Mouse (Mus musculus) brown adipose tissue, adult 24 weeks (tissue): ENCODE data around the gene Tor4a. TPM values are rescaled to one million over a fixed set of nuclear protein-coding genes. Genes with fewer than 3 reads are reported as not detected.

Experiments used
- H3K27ac ChIP-seq: fragments of 200-500 bp; replicated peaks from 2 replicates; pipeline ENCODE4 v1.5.1; 2012; ENCODE audit warnings: low read depth, mild to moderate bottlenecking, low read length
- H3K4me1 ChIP-seq: fragments of 200-500 bp; 2 replicates; pipeline ENCODE4 v1.6.1; 2012; ENCODE audit warnings: low read length, mixed read lengths; ENCODE audit not compliant: control insufficient read depth, insufficient read depth, insufficient read length
- H3K4me3 ChIP-seq: fragments of 200-500 bp; 2 replicates; pipeline ENCODE4 v1.5.1; 2012; ENCODE audit warnings: low read depth, mild to moderate bottlenecking, low read length, moderate library complexity; ENCODE audit not compliant: insufficient read depth
- polyA plus RNA-seq: library from polyadenylated mRNA; stranded (reverse); fragments of >200 nt; gene quantifications from 2 replicates; pipeline ENCODE4 v1.2.4, GENCODE M21; 2012; ENCODE audit not compliant: missing spikeins, insufficient read depth, insufficient read length

Gene Tor4a
- polyA plus RNA-seq, 1 experiment = 6.0 TPM

DNA sequence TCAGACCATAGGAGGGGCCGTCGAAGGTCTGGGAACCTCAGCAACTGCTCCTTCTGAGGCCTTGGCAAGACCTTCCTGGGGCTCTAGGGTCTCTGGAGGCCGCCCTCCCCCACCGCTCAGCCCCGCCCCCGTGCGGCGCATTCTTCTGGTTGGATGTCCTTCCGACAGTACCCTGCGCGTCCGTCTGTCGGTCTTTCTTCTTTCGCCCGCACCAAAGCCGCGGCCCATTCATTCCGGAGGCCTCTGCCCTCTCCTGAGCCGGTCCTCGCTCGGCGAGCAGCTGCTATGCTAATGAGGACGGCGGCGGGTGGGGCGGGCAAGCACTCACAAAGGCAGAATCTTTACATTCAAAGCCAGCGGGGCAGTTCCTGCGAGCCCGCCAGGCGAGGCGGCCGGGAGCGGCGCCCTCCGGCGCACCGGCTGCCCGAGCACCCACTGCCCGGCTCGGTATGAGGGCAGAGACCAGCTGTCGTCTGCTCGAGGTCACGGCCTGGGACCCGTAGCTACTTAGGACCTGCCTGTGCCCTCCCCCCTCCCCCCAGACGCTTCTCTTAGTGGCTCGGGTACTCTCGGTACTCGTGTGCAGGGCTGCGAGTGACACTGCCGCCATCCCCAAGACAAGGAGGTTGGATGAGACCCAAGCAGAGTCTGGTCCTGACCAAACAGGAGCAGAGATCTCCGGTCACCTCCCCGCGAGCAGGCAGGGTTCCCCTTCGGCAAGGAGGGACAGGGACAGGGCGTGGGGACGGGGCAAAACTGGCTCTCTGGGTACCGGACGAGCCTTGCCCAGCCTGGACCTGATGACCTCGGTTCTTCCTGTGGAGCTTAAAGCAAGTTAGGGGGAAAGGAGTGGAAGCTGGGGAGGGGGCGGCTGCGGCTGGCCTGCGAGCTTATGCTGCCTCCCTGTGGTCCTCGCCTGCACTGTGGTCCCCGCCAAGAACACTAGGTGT lies 10.8 kb downstream of the Tor4a start:
- H3K4me3 ChIP-seq = peak overlapping the region; percentile 55
- peaks cover 11% of the 10 kb centered on the region for H3K4me1 ChIP-seq
- peak overlapping the region; percentile 64 for H3K27ac ChIP-seq

DNA sequence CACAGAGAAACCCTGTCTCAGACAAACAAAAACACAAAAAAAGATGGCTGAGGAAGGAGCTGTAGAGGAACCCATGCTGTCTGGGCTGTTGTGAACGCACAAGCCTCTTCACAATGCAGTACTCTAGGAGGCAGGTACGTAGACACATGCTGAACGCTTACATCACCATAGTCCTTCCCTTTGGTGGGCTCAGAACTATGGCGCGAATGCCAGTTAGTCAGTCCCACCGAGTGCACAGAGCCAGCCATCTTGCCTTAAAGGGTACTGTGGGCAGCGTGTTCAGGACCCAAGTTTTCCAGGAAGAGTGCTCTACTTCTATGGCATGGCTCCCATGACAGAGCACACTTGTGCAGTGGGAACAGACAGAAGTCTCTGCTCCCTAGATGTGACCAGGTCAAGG lies 12.2 kb downstream of the Tor4a start:
- Histone ChIP-seq H3K4me3 (no peak overlapping the region), H3K27ac (peak overlapping the region; percentile 64; the same call in 1 of the 2 replicates), H3K4me1 (peaks cover 11% of the 10 kb centered on the region)

DNA sequence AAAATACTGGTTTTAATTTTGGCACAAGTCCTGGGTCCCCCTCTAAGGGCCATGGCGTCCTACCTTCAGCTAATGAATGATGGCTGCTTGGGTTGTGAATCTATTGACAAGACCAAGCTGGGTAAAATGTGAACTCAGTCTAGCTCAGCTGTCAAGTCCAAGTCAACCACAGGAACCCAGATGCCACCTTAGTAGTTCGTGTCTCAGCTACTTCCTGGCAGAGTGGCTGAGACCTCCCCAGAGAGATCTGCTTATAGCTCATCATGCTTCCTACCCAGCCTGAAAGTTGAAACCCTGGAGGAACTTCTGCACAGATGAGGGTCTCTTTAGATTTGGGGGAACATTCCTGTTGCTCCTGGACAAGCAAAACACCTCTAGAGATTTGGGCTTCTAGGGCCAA lies 13.3 kb downstream of the Tor4a start:
- peak overlapping the region; percentile 40 for H3K4me3 ChIP-seq
- peaks cover 16% of the 10 kb centered on the region for H3K4me1 ChIP-seq
- H3K27ac ChIP-seq = peak overlapping the region; percentile 26

DNA sequence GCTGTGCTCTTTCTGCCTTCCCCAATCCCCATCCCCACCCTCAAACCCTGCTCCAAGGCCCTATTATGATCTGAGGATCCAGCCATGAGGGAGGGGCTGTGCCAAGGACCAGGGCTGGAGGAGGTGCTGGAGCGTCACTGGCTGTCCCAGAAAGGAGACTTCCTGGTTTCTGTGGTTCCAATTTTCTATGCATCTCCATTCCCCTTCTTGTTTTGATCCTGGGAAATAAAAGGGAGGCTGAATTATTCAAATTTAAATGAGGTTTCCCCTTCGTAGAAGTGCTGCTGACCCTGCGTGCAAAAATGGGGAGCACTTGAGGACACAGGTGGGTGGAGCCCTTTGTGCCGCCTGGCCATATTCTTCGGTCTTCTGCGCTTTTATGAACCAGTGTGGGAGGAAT lies 14.0 kb downstream of the Tor4a start:
- no peak overlapping the region for H3K27ac ChIP-seq

DNA sequence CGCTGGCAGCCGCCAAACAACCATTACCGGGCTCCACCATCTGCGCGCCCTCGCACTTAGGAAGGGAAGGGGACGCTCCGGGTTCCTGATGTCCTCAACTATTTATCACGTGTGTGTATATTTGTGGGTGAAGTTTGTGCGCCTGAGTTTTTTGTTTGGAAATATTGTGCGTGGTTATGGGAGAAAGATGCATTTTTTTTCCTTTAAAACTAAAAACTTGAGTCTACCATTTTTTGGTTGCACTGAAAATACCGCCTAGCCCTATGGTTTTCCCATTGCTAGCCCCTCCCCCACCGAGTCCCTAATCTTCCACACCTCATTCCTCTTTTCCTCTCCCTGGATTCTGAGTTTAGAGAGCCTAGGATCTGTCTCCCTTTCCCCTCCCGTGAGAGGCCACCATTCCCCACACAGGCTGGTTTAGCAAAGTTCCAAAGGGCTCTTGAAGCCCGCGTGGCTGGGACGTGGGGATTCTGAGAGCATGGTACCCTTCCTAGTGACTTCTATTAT lies 14.7 kb downstream of the Tor4a start:
- H3K4me1 ChIP-seq = peaks cover 19% of the 10 kb centered on the region
- H3K4me3 ChIP-seq = peak overlapping the region; percentile 64
- H3K27ac ChIP-seq = peak overlapping the region; percentile 62

More for the DNA sequence above, 14.0 kb downstream of the Tor4a start:
- H3K4me1 ChIP-seq = peaks cover 16% of the 10 kb centered on the region
- H3K4me3 ChIP-seq = peak overlapping the region; percentile 58

DNA sequence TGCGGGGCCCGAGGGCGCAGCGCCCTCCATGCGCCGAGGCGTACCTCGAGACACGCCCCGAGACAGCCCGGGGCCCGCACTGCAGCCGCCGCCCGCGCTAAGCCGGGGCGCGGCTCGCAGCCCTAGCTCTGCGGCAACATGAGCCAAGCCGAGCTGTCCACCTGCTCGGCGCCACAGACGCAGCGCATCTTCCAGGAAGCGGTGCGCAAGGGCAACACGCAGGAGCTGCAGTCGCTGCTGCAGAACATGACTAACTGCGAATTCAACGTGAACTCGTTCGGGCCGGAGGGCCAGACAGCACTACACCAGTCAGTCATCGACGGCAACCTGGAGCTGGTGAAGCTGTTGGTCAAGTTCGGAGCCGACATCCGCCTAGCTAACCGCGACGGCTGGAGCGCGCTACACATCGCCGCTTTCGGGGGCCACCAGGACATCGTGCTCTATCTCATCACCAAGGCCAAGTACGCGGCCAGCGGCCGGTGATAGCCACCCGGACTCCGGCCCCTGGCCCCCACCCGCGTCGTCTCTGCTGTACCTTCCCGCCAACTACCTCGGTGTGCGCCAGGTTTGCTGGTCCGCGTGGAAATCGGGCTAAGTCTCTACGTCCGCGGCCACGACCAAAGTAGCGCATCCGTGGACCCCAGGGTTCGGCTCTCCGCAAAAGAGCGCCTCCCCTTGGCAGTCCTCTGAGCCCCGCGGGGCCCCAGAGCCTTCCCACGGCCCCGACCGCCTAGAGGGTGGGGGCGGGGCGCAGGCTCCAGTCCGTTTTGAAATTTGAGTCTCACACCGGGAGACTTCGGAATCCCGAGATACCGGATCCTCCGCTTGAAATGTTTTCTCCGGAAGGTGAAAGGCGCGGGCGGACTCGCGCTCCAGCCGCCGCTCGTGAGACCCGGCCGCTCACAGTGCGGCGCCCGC lies 15.5 kb downstream of the Tor4a start:
- Histone ChIP-seq H3K4me1 (peaks cover 20% of the 10 kb centered on the region), H3K4me3 (peak overlapping the region; percentile 64), H3K27ac (peak overlapping the region; percentile 62)

DNA sequence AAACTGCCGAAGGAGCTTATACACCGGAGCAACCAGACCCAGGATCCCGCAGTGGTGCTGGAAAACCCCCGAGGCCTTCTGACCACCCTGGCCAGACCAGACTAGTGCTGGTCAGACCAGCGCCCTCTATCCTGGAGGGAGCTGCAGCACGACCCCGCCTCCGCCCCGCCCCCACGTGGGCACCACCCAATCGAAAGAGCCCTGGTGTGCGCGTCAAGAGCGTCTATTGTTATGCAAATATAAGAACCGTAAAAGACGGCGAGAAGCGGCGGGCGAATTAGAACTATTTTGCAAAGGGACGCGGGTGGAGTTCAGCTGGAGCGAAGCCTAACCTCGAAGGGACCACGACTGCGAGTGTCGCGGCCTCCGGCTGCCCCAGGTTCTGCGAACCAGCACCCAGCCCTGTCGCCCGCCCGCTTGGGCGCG lies 16.2 kb downstream of the Tor4a start, which contains the start of gene Nrarp:
TSS of gene Nrarp (plus strand) at position 281 of the 426 bp plus-strand sequence.
- Histone ChIP-seq H3K4me3 (peak within 1 kb of the TSS; percentile 65), H3K4me1 (peaks cover 27% of the 10 kb centered on the region)

DNA sequence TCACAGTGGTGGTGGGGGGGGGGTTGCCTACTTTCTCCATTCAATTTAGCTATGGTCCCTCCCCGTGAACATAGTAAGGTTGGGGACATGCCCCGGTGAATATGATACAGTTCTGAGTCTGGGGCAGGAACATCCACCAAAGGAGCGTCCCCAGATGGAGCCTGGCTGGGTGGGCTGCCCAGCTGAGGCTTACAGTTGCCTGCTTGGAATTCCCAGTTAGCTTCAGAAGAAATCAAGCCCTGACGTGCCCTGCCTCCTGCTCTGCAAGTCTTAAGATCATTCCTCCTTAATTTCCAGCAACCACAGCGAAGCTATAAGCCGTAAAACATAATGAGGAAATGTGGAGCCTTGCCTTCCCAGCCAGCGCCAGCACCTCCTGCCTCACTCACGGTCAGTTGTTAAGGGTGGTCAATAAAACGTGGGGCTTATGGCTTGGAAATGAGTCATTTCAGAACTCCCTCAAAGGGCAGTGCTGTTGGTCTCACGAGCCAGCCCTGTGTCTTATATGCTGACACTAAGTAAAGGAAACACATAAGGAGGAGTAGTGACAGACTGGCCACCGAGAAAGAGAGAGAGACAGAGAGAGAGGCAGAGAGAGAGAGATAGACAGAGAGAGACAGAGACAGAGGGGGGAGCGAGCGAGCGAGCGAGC lies 17.0 kb downstream of the Tor4a start:
- Histone ChIP-seq H3K4me3 (peak overlapping the region; percentile 65), H3K4me1 (peaks cover 27% of the 10 kb centered on the region), H3K27ac (peak overlapping the region; percentile 89)

More for the DNA sequence above, 16.2 kb downstream of the Tor4a start, which contains the start of gene Nrarp:
- peak within 1 kb of the TSS; percentile 89 for H3K27ac ChIP-seq

DNA sequence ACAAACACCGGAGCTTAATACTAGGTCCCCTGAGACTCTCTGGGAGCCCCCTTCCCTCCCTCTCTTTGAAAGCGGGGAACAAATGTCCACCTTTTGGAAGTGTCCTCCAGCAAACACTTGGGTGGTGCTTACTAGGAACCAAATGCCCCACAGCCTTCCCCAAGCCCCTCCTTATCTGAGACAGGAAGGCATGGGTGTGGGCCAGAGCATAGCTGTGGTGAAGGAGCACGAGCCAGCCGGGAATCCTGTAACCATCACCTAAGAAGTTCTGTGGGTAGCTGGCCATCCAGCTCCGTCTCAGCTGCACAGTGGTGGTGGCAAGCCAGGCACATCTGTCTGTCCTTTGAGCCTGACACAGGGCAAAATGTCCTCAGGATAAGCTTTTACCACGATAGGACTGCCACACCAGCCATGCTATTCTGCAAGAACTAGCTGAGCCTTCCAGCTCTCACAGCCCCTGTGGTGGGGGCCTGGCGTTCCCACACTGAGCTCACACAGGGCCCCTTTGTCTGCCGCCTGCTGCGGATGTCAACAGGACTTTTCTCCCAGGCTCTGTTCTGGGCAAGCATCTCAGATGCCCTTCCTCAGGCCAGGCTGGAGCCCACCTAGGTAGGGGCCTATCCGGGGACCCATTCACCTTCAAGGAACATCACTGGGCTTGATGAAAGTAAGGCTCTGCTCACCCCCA lies 18.3 kb downstream of the Tor4a start:
- Histone ChIP-seq H3K4me3 (peak overlapping the region; percentile 14), H3K27ac (peak overlapping the region; percentile 83), H3K4me1 (peaks cover 26% of the 10 kb centered on the region)

DNA sequence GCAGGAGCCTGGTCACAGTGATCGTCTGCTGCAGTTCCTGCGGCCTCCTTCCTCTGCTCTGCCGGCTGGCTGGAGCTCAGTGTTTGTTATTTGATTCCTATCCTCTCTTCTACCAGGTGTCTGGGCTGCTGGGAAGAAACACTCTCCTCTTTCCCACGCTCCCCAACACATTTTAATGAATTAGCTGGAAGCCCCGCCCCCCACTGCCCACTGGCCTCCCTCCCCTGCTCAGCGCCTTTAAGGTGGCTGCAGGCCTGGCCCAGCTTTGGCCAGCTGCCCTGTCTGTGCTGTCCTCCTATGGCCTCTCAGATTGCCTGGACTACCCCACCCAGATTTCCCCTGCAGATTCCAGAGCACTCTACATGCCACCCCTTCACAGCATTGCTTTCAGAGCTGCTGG lies 19.0 kb downstream of the Tor4a start:
- Histone ChIP-seq H3K4me1 (peaks cover 26% of the 10 kb centered on the region), H3K4me3 (peak overlapping the region; percentile 42)

DNA sequence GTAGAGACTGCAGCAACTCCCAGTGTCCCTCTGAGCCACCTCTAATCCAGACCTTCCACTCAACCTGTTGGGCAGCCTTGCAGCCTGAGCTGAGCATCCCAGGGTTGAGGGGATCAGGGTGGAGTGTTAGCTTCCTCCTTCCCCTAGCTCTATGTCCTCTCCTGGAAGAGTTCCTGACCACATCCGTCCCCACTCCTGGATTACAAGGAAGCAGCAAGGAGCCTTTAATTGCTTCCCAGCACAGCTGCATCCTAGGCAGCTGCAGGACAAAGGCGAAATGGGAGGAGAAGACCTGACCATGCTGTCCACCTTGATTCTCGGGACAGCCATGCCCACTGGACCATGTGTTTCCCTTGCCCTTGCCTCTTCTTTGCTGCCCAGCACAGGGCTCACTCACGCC lies 19.6 kb downstream of the Tor4a start:
- H3K4me1 ChIP-seq = peaks cover 26% of the 10 kb centered on the region
- H3K27ac ChIP-seq = peak overlapping the region; percentile 91
- peak overlapping the region; percentile 42 for H3K4me3 ChIP-seq

More for the DNA sequence above, 19.0 kb downstream of the Tor4a start:
- H3K27ac ChIP-seq = peak overlapping the region; percentile 91

DNA sequence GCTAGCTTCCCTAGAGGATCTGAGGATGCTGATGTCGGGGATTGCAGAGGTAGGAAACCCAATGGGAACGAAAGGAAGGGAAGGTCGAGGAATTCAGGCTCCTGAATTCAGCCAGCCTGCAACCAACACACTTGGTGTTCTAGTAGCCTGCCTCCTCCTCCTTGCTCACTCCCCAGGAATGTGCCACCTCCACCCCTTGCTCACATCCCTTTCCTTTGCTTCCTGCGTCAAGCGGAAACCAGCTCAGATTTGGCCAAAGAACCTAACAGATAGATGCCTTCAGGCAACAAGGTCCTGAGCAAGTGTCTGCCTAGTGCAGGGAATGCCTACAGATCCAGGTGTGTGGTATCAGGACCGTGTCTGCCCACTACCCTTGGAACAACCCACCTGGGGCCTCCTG lies 20.1 kb downstream of the Tor4a start:
- Histone ChIP-seq H3K4me3 (peak overlapping the region; percentile 16), H3K27ac (peak overlapping the region; percentile 91), H3K4me1 (peaks cover 27% of the 10 kb centered on the region)

DNA sequence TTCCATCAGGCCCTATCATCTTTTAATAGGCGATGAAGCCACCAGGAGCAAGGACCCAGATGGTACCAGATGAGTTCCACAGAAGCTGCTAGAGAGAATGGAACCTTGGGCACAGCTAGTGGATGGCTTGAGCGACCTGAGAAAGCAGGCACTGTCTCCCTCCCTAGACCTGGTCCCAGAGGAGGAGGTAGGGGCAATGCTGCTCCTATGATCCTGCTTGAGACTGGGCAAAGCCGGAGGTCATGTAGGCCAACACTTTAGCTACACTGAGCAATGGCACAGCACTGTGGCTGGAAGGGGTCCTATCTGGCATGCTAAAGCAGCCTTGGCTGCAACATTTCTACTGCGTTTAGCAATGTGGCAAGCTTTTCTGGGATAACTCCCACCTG lies 21.0 kb downstream of the Tor4a start:
- Histone ChIP-seq H3K4me1 (peaks cover 35% of the 10 kb centered on the region), H3K27ac (peak overlapping the region; percentile 91), H3K4me3 (no peak overlapping the region)
